Mouse (Mus musculus) G1E (cell line): Measurements from ENCODE around the gene Gm17087.

Experiments used
- CTCF ChIP-seq: IDR thresholded peaks from 2 replicates; pipeline ENCODE4 v1.5.1; 2012; ENCODE audit warnings: low read depth, low read length, inconsistent platforms, mixed read lengths
- POLR2AphosphoS5 ChIP-seq: IDR thresholded peaks from 2 replicates; pipeline ENCODE4 v1.6.1; 2012; ENCODE audit warnings: low read depth, low read length, inconsistent platforms; ENCODE audit not compliant: insufficient replicate concordance

- TF ChIP-seq CTCF (no peak), POLR2AphosphoS5 (no peak)
Measured at GRCm38 (mm10) chr17:8526815-8527261, 39.9 kb downstream of the Gm17087 start.
